Mouse (Mus musculus): ENCODE results near the gene Ufsp1. TPM values are rescaled to one million over a fixed set of nuclear protein-coding genes. Genes with fewer than 3 reads are reported as not detected.
A peak's percentile ranks its signal among the peaks of the same experiment; 100 is the strongest.

The Ufsp1 gene
- polyA plus RNA-seq, 1 experiment: 4.4 TPM

DNA sequence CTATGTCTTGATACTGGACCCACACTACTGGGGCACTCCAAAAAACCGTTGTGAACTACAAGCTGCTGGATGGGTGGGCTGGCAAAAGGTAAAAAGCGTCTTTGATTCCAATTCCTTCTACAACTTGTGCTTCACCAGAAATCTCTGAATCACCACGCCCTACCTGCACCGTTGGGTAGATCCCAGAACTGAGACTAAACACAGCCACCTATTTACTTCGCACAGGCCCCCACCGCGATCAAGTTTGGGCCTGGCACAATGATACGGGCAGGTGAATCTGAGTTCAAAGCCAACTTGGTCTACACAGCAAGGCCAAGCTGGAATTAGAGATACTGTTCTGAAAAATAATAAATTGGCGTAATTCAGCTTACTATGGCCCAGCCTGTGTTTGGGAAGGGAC, 867 bp downstream of the Ufsp1 start:
- Histone ChIP-seq H3K4me1 (ENCODE audit: control insufficient read depth, insufficient read depth, low read length) (no peaks in the 10 kb centered on the region), H3K4me3 (ENCODE audit: insufficient read depth, low read length) (peak overlapping the region; percentile 71), H3K27ac (ENCODE audit: insufficient read depth, low read length) (no peak overlapping the region; the same call in 1 of the 2 replicates)
- TF ChIP-seq CTCF (IDR thresholded peaks at IDR 0.05; ENCODE audit: borderline replicate concordance, insufficient read depth, low read length) (no peak), POLR2A (IDR thresholded peaks at IDR 0.05; ENCODE audit: low read depth, low read length) (no peak)

DNA sequence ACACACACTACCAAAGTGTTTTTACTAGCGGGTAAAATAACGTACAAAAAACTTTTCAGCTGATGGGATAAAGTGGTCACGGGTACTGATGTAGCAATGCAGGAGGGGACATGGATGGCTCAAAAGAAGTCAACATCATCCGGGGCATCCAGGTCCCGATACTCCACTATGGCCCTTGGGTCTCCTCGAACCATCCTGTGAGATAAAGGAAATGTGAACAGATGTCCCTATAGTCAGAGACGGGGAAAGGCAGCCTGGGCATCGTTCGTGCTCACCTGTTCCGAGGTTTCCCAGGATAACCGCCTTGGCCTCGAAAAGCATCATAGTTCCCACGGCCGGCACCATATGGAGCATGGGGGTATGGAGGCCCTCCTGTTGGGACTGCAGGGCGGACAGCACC, 1.3 kb downstream of the Ufsp1 start:
- H3K4me3 ChIP-seq (ENCODE audit: insufficient read depth, low read length): no peak overlapping the region
- TF ChIP-seq CTCF (IDR thresholded peaks at IDR 0.05; ENCODE audit: borderline replicate concordance, insufficient read depth, low read length): no peak
- TF ChIP-seq POLR2A (IDR thresholded peaks at IDR 0.05; ENCODE audit: low read depth, low read length): no peak
- H3K27ac ChIP-seq (ENCODE audit: insufficient read depth, low read length): no peak overlapping the region
- no peaks in the 10 kb centered on the region for H3K4me1 ChIP-seq (ENCODE audit: control insufficient read depth, insufficient read depth, low read length)

DNA sequence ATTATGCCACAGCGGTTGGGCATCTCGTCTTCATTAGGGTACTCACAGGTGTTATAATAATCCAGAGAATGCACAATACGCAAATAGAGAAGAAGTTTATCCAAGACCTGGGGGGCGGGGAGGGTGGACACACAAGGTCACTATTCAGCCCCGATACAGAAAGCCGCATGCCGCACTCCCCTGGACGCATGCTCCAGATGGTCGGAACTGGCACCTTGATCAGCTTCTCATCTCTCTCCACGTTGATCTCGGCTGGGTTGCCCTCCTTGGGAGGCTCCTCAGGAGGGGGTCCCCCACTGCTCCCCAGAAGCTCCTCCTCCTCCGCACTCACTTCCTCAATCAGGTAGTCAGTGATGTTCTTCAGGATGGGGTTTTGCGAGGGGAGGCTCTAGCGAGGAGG, 2.7 kb downstream of the Ufsp1 start:
- Histone ChIP-seq H3K4me3 (ENCODE audit: insufficient read depth, low read length) (no peak overlapping the region), H3K27ac (ENCODE audit: insufficient read depth, low read length) (no peak overlapping the region), H3K4me1 (ENCODE audit: control insufficient read depth, insufficient read depth, low read length) (no peaks in the 10 kb centered on the region)
- TF ChIP-seq POLR2A (IDR thresholded peaks at IDR 0.05; ENCODE audit: low read depth, low read length) (no peak), CTCF (IDR thresholded peaks at IDR 0.05; ENCODE audit: borderline replicate concordance, insufficient read depth, low read length) (no peak)

DNA sequence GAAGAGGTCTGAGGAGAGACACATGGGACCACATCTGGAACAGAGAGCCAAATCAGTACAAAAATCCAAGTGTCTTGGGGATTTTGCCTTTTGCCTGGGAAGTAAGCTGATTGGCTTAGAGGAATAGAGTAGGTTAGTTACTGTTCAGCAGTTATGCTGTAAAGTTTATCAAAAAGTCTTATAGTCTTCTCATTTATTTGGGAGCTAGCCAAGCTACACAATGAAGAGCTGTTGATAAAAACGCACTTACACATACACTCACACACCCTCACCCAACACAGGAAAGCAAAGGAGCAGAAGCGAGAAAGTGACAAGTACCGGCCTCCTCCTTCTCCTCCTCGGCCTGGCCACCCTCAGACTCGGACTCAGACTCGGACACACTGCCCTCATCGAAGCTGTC, 4.8 kb downstream of the Ufsp1 start:
- Histone ChIP-seq H3K4me3 (ENCODE audit: insufficient read depth, low read length) (no peak overlapping the region), H3K27ac (ENCODE audit: insufficient read depth, low read length) (no peak overlapping the region), H3K4me1 (ENCODE audit: control insufficient read depth, insufficient read depth, low read length) (no peaks in the 10 kb centered on the region)
- TF ChIP-seq CTCF (IDR thresholded peaks at IDR 0.05; ENCODE audit: borderline replicate concordance, insufficient read depth, low read length): no peak
- no peak for TF ChIP-seq POLR2A (IDR thresholded peaks at IDR 0.05; ENCODE audit: low read depth, low read length)

DNA sequence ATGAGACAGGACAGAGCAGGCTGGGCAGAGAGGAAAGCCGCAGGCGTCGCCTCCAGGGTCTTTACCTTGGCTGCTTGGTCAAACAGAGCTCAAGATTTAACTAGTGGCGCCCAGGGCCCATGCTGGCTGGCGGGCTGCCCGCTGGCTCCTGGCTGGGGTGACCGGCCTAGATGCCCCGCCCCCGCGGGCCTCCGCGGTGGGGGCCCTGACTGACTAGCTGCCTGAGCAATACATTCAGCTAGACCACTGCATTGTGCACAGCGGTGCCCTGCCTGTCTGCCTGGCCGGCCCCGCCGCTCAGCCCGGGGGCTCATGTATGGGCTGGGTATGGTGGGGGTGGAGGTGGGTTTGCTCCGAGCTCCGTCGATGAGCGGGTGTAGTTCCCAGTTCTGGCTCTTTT, 6.8 kb downstream of the Ufsp1 start:
- no peak overlapping the region for H3K27ac ChIP-seq (ENCODE audit: insufficient read depth, low read length)
- no peak overlapping the region for H3K4me3 ChIP-seq (ENCODE audit: insufficient read depth, low read length)
- TF ChIP-seq POLR2A (IDR thresholded peaks at IDR 0.05; ENCODE audit: low read depth, low read length) (no peak), CTCF (IDR thresholded peaks at IDR 0.05; ENCODE audit: borderline replicate concordance, insufficient read depth, low read length) (no peak)
- H3K4me1 ChIP-seq (ENCODE audit: control insufficient read depth, insufficient read depth, low read length): peaks cover 14% of the 10 kb centered on the region

DNA sequence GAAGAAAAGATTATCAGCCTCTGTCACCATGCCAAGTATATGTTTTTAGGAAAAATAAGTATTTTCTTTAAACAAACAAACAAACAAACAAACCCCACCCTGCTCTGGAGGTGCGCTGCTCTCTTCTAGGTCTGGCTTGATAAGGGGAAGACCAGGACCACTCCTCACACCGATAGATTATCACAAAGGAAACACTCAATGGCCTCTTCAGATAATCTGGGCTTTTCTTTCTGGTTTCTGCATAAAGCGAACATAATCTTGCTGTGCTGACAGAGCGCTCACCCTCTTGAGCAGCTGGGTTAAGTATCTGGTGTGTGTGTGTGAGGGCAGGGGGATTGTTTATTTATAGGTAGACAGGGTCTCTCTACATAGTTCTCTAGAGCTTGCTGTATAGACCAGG, 9.2 kb downstream of the Ufsp1 start:
- H3K4me1 ChIP-seq (ENCODE audit: control insufficient read depth, insufficient read depth, low read length): peaks cover 14% of the 10 kb centered on the region
- H3K27ac ChIP-seq (ENCODE audit: insufficient read depth, low read length): no peak overlapping the region
- no peak overlapping the region for H3K4me3 ChIP-seq (ENCODE audit: insufficient read depth, low read length)
- TF ChIP-seq POLR2A (IDR thresholded peaks at IDR 0.05; ENCODE audit: low read depth, low read length) (no peak), CTCF (IDR thresholded peaks at IDR 0.05; ENCODE audit: borderline replicate concordance, insufficient read depth, low read length) (no peak)

DNA sequence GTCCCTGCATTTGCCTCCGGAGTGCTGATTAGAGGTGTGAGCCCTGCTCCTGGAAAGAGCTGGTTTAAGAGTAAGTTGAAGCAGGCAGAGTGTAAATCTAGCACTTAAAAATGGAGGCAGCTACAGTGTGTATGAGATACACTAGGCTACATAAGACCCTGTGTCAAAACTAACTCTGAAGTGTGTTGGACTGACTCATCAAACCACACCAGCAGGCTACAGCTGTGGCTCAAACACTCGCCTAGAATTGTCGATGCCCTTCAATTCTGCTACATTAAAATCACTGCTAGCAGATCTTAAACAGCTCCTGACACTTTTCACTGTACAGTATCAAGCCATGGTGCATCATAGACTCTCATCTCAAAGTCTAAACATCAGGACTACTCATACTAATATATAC, 9.7 kb downstream of the Ufsp1 start:
- H3K27ac ChIP-seq (ENCODE audit: insufficient read depth, low read length): no peak overlapping the region
- TF ChIP-seq CTCF (IDR thresholded peaks at IDR 0.05; ENCODE audit: borderline replicate concordance, insufficient read depth, low read length) (no peak), POLR2A (IDR thresholded peaks at IDR 0.05; ENCODE audit: low read depth, low read length) (no peak)
- no peak overlapping the region for H3K4me3 ChIP-seq (ENCODE audit: insufficient read depth, low read length)
- H3K4me1 ChIP-seq (ENCODE audit: control insufficient read depth, insufficient read depth, low read length): peaks cover 14% of the 10 kb centered on the region

DNA sequence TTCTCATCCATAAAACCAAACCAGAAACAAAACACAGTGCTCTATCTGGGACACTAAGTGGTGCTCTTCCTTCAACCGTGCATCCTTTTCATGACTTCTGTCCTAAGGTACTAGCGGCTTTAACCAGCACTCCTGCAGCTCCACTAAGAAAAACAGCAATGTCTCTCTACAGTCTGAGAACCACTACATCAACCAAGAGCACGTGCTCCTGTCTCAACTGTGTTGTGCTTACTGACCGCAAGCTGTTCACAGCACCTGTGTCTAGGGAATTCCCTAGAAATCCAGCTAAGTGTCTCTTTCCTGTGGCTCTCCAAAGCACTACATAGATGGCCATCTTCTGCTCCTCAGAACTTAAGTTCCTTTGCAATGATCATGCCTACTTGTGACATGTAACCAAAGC, 10.4 kb downstream of the Ufsp1 start:
- peak overlapping the region; percentile 81 for H3K4me3 ChIP-seq (ENCODE audit: insufficient read depth, low read length)
- no peak overlapping the region for H3K27ac ChIP-seq (ENCODE audit: insufficient read depth, low read length)
- H3K4me1 ChIP-seq (ENCODE audit: control insufficient read depth, insufficient read depth, low read length): peaks cover 14% of the 10 kb centered on the region
- no peak for TF ChIP-seq POLR2A (IDR thresholded peaks at IDR 0.05; ENCODE audit: low read depth, low read length)
- TF ChIP-seq CTCF (IDR thresholded peaks at IDR 0.05; ENCODE audit: borderline replicate concordance, insufficient read depth, low read length): no peak

DNA sequence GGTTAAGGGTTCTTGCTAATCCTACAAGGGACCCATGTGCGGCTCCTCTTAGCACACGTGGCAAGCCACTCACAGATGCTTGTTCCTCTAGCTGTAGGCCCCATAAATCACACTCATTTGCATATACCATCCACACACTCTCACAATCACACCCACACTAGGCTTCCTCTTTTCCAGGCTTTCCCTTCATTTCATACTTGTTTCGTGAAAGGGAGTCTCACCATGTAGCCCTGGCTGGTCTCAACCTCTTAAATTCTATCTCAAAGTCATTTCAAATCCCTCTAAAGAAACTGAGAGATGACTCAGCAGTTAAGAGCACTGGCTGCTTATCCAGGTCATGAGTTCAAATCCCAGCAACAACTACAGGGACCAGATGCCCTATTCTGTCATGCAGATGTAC, 11.4 kb downstream of the Ufsp1 start:
- H3K4me3 ChIP-seq (ENCODE audit: insufficient read depth, low read length): peak overlapping the region; percentile 81
- H3K4me1 ChIP-seq (ENCODE audit: control insufficient read depth, insufficient read depth, low read length): peaks cover 14% of the 10 kb centered on the region
- no peak overlapping the region for H3K27ac ChIP-seq (ENCODE audit: insufficient read depth, low read length)
- no peak for TF ChIP-seq POLR2A (IDR thresholded peaks at IDR 0.05; ENCODE audit: low read depth, low read length)
- TF ChIP-seq CTCF (IDR thresholded peaks at IDR 0.05; ENCODE audit: borderline replicate concordance, insufficient read depth, low read length): no peak

DNA sequence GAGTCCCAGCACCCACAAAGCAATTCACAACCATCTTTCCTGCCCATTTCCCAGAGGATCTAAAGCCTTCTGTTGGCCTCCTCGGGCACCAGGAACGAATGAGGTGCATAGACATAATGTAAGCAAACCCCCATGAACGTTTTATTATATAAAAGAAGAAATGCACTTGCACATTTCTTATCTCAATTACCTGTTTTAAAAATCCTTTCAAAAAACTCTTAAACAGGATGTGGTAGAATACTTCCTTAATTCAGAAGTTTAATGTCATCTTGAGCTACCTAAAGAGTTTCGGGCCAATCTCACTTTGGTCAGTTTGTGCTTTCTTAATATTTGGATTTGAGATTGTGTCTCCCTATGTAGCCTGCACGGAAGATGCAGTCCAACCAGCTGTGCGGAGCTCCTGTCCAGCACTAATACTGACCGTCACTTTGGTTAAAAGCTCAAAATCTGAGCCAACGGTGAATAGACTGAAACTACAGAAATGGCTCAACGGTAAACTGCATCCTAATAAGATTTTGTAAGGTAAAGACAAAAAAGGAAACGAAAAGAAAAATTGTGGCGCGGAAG, 12.1 kb downstream of the Ufsp1 start:
- TF ChIP-seq POLR2A (IDR thresholded peaks at IDR 0.05; ENCODE audit: low read depth, low read length): no peak
- TF ChIP-seq CTCF (IDR thresholded peaks at IDR 0.05; ENCODE audit: borderline replicate concordance, insufficient read depth, low read length): no peak
- H3K27ac ChIP-seq (ENCODE audit: insufficient read depth, low read length): peak overlapping the region; percentile 79; the same call in 1 of the 2 replicates

More for the DNA sequence above, 12.1 kb downstream of the Ufsp1 start:
- H3K4me3 ChIP-seq (ENCODE audit: insufficient read depth, low read length): peak overlapping the region; percentile 81
- H3K4me1 ChIP-seq (ENCODE audit: control insufficient read depth, insufficient read depth, low read length): peaks cover 14% of the 10 kb centered on the region

All from embryonic fibroblast, embryonic 13.5 days (primary cell).